17 mouse cellular contexts compared by ENCODE assay signal in genomic region chr11:70193354-70194285, GRCm38 (mm10). TPM values are rescaled to one million over a fixed set of nuclear protein-coding genes. Genes with fewer than 3 reads are reported as not detected.
A peak's percentile ranks its signal among the peaks of the same experiment; 100 is the strongest.
DNase-seq lines count a peak whose midpoint lies in the region; ATAC-seq and TF ChIP-seq lines count a peak whose summit lies in the region.
"Had no signal": no experiment of that assay in that cellular context is flagged by ENCODE, and none has a peak within 500 bp of the region (broad histone marks: within the 10 kb centered on the region; RNA-seq: fewer than 3 reads in every experiment).

No protein-coding gene starts in this region.

- no peaks in the 10 kb centered on the region for H3K27me3 ChIP-seq in lung, embryonic 14.5 days (ENCODE audit: insufficient read depth, low read length)
- H3K27me3 ChIP-seq in forebrain, embryonic 14.5 days (replicated peaks; ENCODE audit: control insufficient read depth, insufficient read depth, low read length) = no peaks in the 10 kb centered on the region
- H3K27me3 ChIP-seq: heart, embryonic 12.5 days; liver, embryonic 13.5 days had no signal

- TF ChIP-seq CTCF in lung, embryonic 14.5 days (IDR thresholded peaks at IDR 0.05; ENCODE audit: low read depth) = no peak
- no peak for TF ChIP-seq CTCF in lung, adult 2 months (IDR thresholded peaks at IDR 0.05; ENCODE audit: insufficient read depth, low read length)

- 27% methylated on average over 11 of the region's 11 CpGs for WGBS in lung, embryonic 14.5 days
- WGBS in lung, adult 2 months = 28% methylated on average over 11 of the region's 11 CpGs
- whole genome bisulfite sequencing in forebrain, embryonic 14.5 days = 67% methylated on average over 11 of the region's 11 CpGs

- peak overlapping the region; percentile 58; the same call in 1 of the 2 replicates for H3K27ac ChIP-seq in lung, embryonic 14.5 days (ENCODE audit: low read depth)
- no peak overlapping the region for H3K27ac ChIP-seq in forebrain, embryonic 14.5 days (ENCODE audit: low read depth, low read length)
- H3K27ac ChIP-seq: liver, embryonic 13.5 days had no signal

- no peak overlapping the region for H3K9ac ChIP-seq in lung, embryonic 14.5 days
- H3K9ac ChIP-seq in forebrain, embryonic 14.5 days (ENCODE audit: low read length) = no peak overlapping the region
- H3K9ac ChIP-seq: heart, embryonic 12.5 days; liver, embryonic 13.5 days had no signal

- H3K4me2 ChIP-seq in lung, embryonic 14.5 days = no peak overlapping the region
- no peak overlapping the region for H3K4me2 ChIP-seq in forebrain, embryonic 14.5 days (ENCODE audit: low read length)
- H3K4me2 ChIP-seq: heart, embryonic 12.5 days; liver, embryonic 13.5 days had no signal

- no peak overlapping the region for H3K4me3 ChIP-seq in lung, embryonic 14.5 days (ENCODE audit: low read depth, low read length)
- no peak overlapping the region for H3K4me3 ChIP-seq in lung, adult 2 months (replicated peaks; ENCODE audit: extremely low read depth, low read depth, low read length)
- no peak overlapping the region for H3K4me3 ChIP-seq in forebrain, embryonic 14.5 days (ENCODE audit: low read depth, low read length)
- H3K4me3 ChIP-seq: heart, embryonic 12.5 days; liver, embryonic 13.5 days; megakaryocyte, embryonic 14.5 days had no signal

- no peak for TF ChIP-seq POLR2A in lung, adult 2 months (IDR thresholded peaks at IDR 0.05; ENCODE audit: borderline replicate concordance, extremely low read depth, low read depth, low read length)

- 0 out of 2 replicates have a peak, but pooled peaks have one; percentile 28 for ATAC-seq in lung, embryonic 14.5 days (ENCODE audit: insufficient read depth)
- ATAC-seq in forebrain, embryonic 14.5 days = no peak
- ATAC-seq: inflammation-experienced regulatory T-cells, adult 6 months had no signal

- H3K36me3 ChIP-seq in lung, embryonic 14.5 days (ENCODE audit: insufficient read depth) = no peaks in the 10 kb centered on the region
- H3K36me3 ChIP-seq in forebrain, embryonic 14.5 days (ENCODE audit: control insufficient read depth, insufficient read depth, low read length) = no peaks in the 10 kb centered on the region
- H3K36me3 ChIP-seq: G1E; heart, embryonic 12.5 days; liver, embryonic 13.5 days had no signal

- H3K9me3 ChIP-seq in lung, embryonic 14.5 days (ENCODE audit: low read depth, low read length) = no peaks in the 10 kb centered on the region
- H3K9me3 ChIP-seq in forebrain, embryonic 14.5 days (replicated peaks; ENCODE audit: control insufficient read depth, low read length) = no peaks in the 10 kb centered on the region
- H3K9me3 ChIP-seq: heart, embryonic 12.5 days; liver, embryonic 13.5 days had no signal

- H3K4me1 ChIP-seq in lung, embryonic 14.5 days (ENCODE audit: insufficient read depth) = peaks cover 10% of the 10 kb centered on the region; the same call in 1 of the 2 replicates
- peaks cover 8% of the 10 kb centered on the region for H3K4me1 ChIP-seq in lung, adult 2 months (ENCODE audit: control insufficient read depth, insufficient read depth, low read length)
- H3K4me1 ChIP-seq in forebrain, embryonic 14.5 days (ENCODE audit: control insufficient read depth, insufficient read depth, low read length) = no peaks in the 10 kb centered on the region
- H3K4me1 ChIP-seq: heart, embryonic 12.5 days; liver, embryonic 13.5 days had no signal

- peak; percentile 11 for DNase-seq in embryo, embryonic 10 days (ENCODE audit: low spot score)
- DNase-seq in embryo, embryonic 11 days = no peak
- DNase-seq in lung, embryonic 14.5 days = peak; percentile 74
- DNase-seq in lung, adult 2 months = no peak
- peak; percentile 79 for DNase-seq in lung, postnatal 10 days
- no peak for DNase-seq in layer of hippocampus, adult 8-10 months (ENCODE audit: low spot score in 2 of 2)
- DNase-seq in spleen, postnatal 10 days (ENCODE audit: low spot score in 2 of 2) = no peak
- no peak for DNase-seq in forebrain, embryonic 14.5 days (ENCODE audit: low spot score)
- DNase-seq: cerebellum, adult 11 months; gastrocnemius, postnatal 36 days; liver, embryonic 13.5 days; spleen, adult 18-20 months had no signal

RNA-seq across cellular contexts. Expression of gene Slc16a11, which starts 18.9 kb away (rescaled TPM):
- 0.23 and 0.63 TPM in 2 replicates for polyA plus RNA-seq in lung, embryonic 14.5 days (2014; fragmentation: Nextera tagmentation; extraction: Ambion mirVana)
- 211 and 239 TPM in 2 replicates for polyA plus RNA-seq in lung, adult 2 months (2012; rRNA removed)
- total RNA-seq in layer of hippocampus, adult 8-10 months (2022) = 10 to 100 TPM; 35.6 to 44.8 (median 42.1) TPM
- polyA plus RNA-seq in forebrain, embryonic 14.5 days (2014; fragmentation: Nextera tagmentation; extraction: Ambion mirVana) = 0.98 and 1.1 TPM in 2 replicates
- total RNA-seq: G1E had no signal
- polyA plus RNA-seq: G1E had no signal

RNA-seq across cellular contexts. Expression of gene Slc16a13, which starts 27.2 kb away (rescaled TPM):
- polyA plus RNA-seq in lung, embryonic 14.5 days (2014; fragmentation: Nextera tagmentation; extraction: Ambion mirVana) = 4.4 and 6.2 TPM in 2 replicates
- polyA plus RNA-seq in lung, adult 2 months (2012; rRNA removed) = 9.2 and 11.3 TPM in 2 replicates
- total RNA-seq in layer of hippocampus, adult 8-10 months (2022) = 1 to 10 TPM; 6.5 to 9.5 (median 7.4) TPM
- 9.2 and 12.9 TPM in 2 replicates for polyA plus RNA-seq in forebrain, embryonic 14.5 days (2014; fragmentation: Nextera tagmentation; extraction: Ambion mirVana)

RNA-seq across cellular contexts. Expression of gene Bcl6b, which starts 36.0 kb away (rescaled TPM):
- 30.3 and 30.9 TPM in 2 replicates for polyA plus RNA-seq in lung, embryonic 14.5 days (2014; fragmentation: Nextera tagmentation; extraction: Ambion mirVana)
- 21.9 and 25.6 TPM in 2 replicates for polyA plus RNA-seq in lung, adult 2 months (2012; rRNA removed)
- 1 to 10 TPM in 1 of 4 experiments, under 1 TPM in 3; 0.91 to 1.9 (median 0.95) TPM for total RNA-seq in layer of hippocampus, adult 8-10 months (2022)
- polyA plus RNA-seq in forebrain, embryonic 14.5 days (2014; fragmentation: Nextera tagmentation; extraction: Ambion mirVana) = 4.5 and 6.3 TPM in 2 replicates
- total RNA-seq: neutrophil, adult 5-6 weeks had no signal
- polyA plus RNA-seq: G1E had no signal

RNA-seq across cellular contexts. Expression of gene Clec10a, which starts 37.6 kb away (rescaled TPM):
- polyA plus RNA-seq in lung, embryonic 14.5 days (2014; fragmentation: Nextera tagmentation; extraction: Ambion mirVana) = 0.18 and 1.1 TPM in 2 replicates
- polyA plus RNA-seq in lung, adult 2 months (2012; rRNA removed) = 4.0 and 4.2 TPM in 2 replicates
- total RNA-seq in layer of hippocampus, adult 8-10 months (2022) = 1 to 10 TPM; 1.1 to 1.8 (median 1.4) TPM
- 0.63 and 0.97 TPM in 2 replicates for polyA plus RNA-seq in forebrain, embryonic 14.5 days (2014; fragmentation: Nextera tagmentation; extraction: Ambion mirVana)
- polyA plus RNA-seq: heart, embryonic 12.5 days had no signal

RNA-seq across cellular contexts. Expression of gene 0610010K14Rik, which starts 44.1 kb away (rescaled TPM):
- polyA plus RNA-seq in lung, embryonic 14.5 days (2014; fragmentation: Nextera tagmentation; extraction: Ambion mirVana) = 180 and 198 TPM in 2 replicates
- 79.0 and 80.9 TPM in 2 replicates for polyA plus RNA-seq in lung, adult 2 months (2012; rRNA removed)
- total RNA-seq in layer of hippocampus, adult 8-10 months (2022) = 10 to 100 TPM; 39.3 to 45.7 (median 42.6) TPM
- 202 and 245 TPM in 2 replicates for polyA plus RNA-seq in forebrain, embryonic 14.5 days (2014; fragmentation: Nextera tagmentation; extraction: Ambion mirVana)

Comparison
In these comparisons a context has a peak if more than half of its experiments do, and no peak if none do; other contexts are left out.
1. DNase-seq: peak in embryo, embryonic 10 days (single experiment), lung, embryonic 14.5 days (single experiment) and lung, postnatal 10 days (single experiment); none in embryo, embryonic 11 days (single experiment), lung, adult 2 months (single experiment), layer of hippocampus, adult 8-10 months (0 of 2), spleen, postnatal 10 days (0 of 2) and forebrain, embryonic 14.5 days (single experiment).
2. RNA of gene Slc16a11, which starts 18.9 kb away (polyA plus RNA-seq): 211 to 239 TPM in lung, adult 2 months; 0.98 to 1.1 TPM in forebrain, embryonic 14.5 days and 0.23 to 0.63 TPM in lung, embryonic 14.5 days; every median in the first group is over 10 times any median in the second.